Mouse (Mus musculus): ENCODE results near the gene Arxes2. TPM values are rescaled to one million over a fixed set of nuclear protein-coding genes. Genes with fewer than 3 reads are reported as not detected.
A peak's percentile ranks its signal among the peaks of the same experiment; 100 is the strongest.

Gene Arxes2
- polyA plus RNA-seq (2017; shearing (Covaris generic)) = 1 to 10 TPM; 4.2 to 5.2 TPM

GRCm38 (mm10) chrX:135993664-135994119 lies at the start of gene Arxes2:
TSS of gene Arxes2 (plus strand) at chrX:135993824.
- peak; percentile 78 for ATAC-seq

- no peak for ATAC-seq
Measured at GRCm38 (mm10) chrX:135948699-135949437, 44.8 kb upstream of the Arxes2 start.

GRCm38 (mm10) chrX:135956988-135957690 lies 36.5 kb upstream of the Arxes2 start:
- no peak for ATAC-seq

GRCm38 (mm10) chrX:135957691-135958081 lies 35.9 kb upstream of the Arxes2 start:
- no peak for ATAC-seq

GRCm38 (mm10) chrX:135958589-135959225 lies 34.9 kb upstream of the Arxes2 start:
- no peak for ATAC-seq

GRCm38 (mm10) chrX:135959536-135959935 lies 34.1 kb upstream of the Arxes2 start:
- no peak for ATAC-seq

GRCm38 (mm10) chrX:135962342-135962741 lies 31.3 kb upstream of the Arxes2 start:
- ATAC-seq = peak; percentile 88

- peak; percentile 12 for ATAC-seq
Measured at GRCm38 (mm10) chrX:135963130-135963529, 30.5 kb upstream of the Arxes2 start.

GRCm38 (mm10) chrX:135963629-135964028 lies 30.0 kb upstream of the Arxes2 start:
- ATAC-seq = peak; percentile 69

- no peak for ATAC-seq
Measured at GRCm38 (mm10) chrX:135973597-135974423, 19.8 kb upstream of the Arxes2 start.

- peak; percentile 14 for ATAC-seq
Measured at GRCm38 (mm10) chrX:135974424-135975225, 19.0 kb upstream of the Arxes2 start.

GRCm38 (mm10) chrX:135975226-135975552 lies 18.4 kb upstream of the Arxes2 start:
- peak; percentile 95 for ATAC-seq

- no peak for ATAC-seq
Measured at GRCm38 (mm10) chrX:135984539-135985260, 8.9 kb upstream of the Arxes2 start.

GRCm38 (mm10) chrX:135986267-135986666 lies 7.4 kb upstream of the Arxes2 start:
- no peak for ATAC-seq

GRCm38 (mm10) chrX:135990661-135991060 lies 3.0 kb upstream of the Arxes2 start:
- ATAC-seq = no peak

- peak; percentile 41 for ATAC-seq
Measured at GRCm38 (mm10) chrX:135993192-135993594, 431 bp upstream of the Arxes2 start.

GRCm38 (mm10) chrX:136007199-136007843 lies 13.7 kb downstream of the Arxes2 start:
- ATAC-seq = no peak

- no peak for ATAC-seq
Measured at GRCm38 (mm10) chrX:136014392-136014791, 20.8 kb downstream of the Arxes2 start.

GRCm38 (mm10) chrX:136030331-136030730 lies 36.7 kb downstream of the Arxes2 start:
- no peak for ATAC-seq
